Mouse (Mus musculus) thymus, postnatal 14 days (tissue): ENCODE results near the gene Nrap.

ENCODE experiments used
- DNase-seq: peaks from one replicate; pipeline ENCODE4 v3.0.0; 2021

The Nrap gene

GRCm38 (mm10) chr19:56396669-56397621, 7.1 kb upstream of the Nrap start, which contains the start of gene Casp7:
Gene Casp7 (plus strand): TSS chr19:56397129.
- DNase-seq = peak; percentile 78

GRCm38 (mm10) chr19:56396227-56396626, 6.4 kb upstream of the Nrap start:
- peak; percentile 30 for DNase-seq

GRCm38 (mm10) chr19:56395183-56395935, 5.5 kb upstream of the Nrap start:
- no peak for DNase-seq

GRCm38 (mm10) chr19:56393311-56393866, 3.6 kb upstream of the Nrap start:
- DNase-seq = no peak

GRCm38 (mm10) chr19:56391307-56392046, 1.6 kb upstream of the Nrap start:
- DNase-seq = peak; percentile 55

- DNase-seq = no peak
Measured at GRCm38 (mm10) chr19:56389176-56389575, 661 bp downstream of the Nrap start.

- no peak for DNase-seq
Measured at GRCm38 (mm10) chr19:56387726-56388302, 2.0 kb downstream of the Nrap start.

GRCm38 (mm10) chr19:56386095-56386494, 3.7 kb downstream of the Nrap start:
- no peak for DNase-seq

- DNase-seq = no peak
Measured at GRCm38 (mm10) chr19:56385546-56385945, 4.3 kb downstream of the Nrap start.

- DNase-seq = no peak
Measured at GRCm38 (mm10) chr19:56381407-56381806, 8.4 kb downstream of the Nrap start.

- peak; percentile 88 for DNase-seq
Measured at GRCm38 (mm10) chr19:56380341-56380740, 9.5 kb downstream of the Nrap start.

GRCm38 (mm10) chr19:56378554-56379172, 11.2 kb downstream of the Nrap start:
- no peak for DNase-seq

GRCm38 (mm10) chr19:56378007-56378406, 11.8 kb downstream of the Nrap start:
- no peak for DNase-seq

GRCm38 (mm10) chr19:56374011-56374410, 15.8 kb downstream of the Nrap start:
- DNase-seq = no peak

GRCm38 (mm10) chr19:56373246-56373645, 16.6 kb downstream of the Nrap start:
- no peak for DNase-seq

- no peak for DNase-seq
Measured at GRCm38 (mm10) chr19:56372226-56372625, 17.6 kb downstream of the Nrap start.

GRCm38 (mm10) chr19:56370389-56371150, 19.3 kb downstream of the Nrap start:
- DNase-seq = no peak

GRCm38 (mm10) chr19:56368912-56369311, 20.9 kb downstream of the Nrap start:
- DNase-seq = peak; percentile 55

GRCm38 (mm10) chr19:56367778-56368177, 22.1 kb downstream of the Nrap start:
- DNase-seq = no peak

- no peak for DNase-seq
Measured at GRCm38 (mm10) chr19:56366625-56367024, 23.2 kb downstream of the Nrap start.

GRCm38 (mm10) chr19:56366168-56366567, 23.7 kb downstream of the Nrap start:
- DNase-seq = no peak
